Mouse (Mus musculus) colon, adult 2 months (tissue): ENCODE measurements around the gene Tex52. TPM values are rescaled to one million over a fixed set of nuclear protein-coding genes. Genes with fewer than 3 reads are reported as not detected.

Experiments used
- polyA plus RNA-seq: library from polyadenylated mRNA; depleted of rRNA; stranded (reverse); fragments of >200 nt; gene quantifications from 2 replicates; pipeline ENCODE4 v1.2.3, GENCODE M21; 2012; rRNA removed

Tex52 gene
- 0.09 and 0.13 TPM in 2 replicates for polyA plus RNA-seq

GRCm38 (mm10) chr6:128375192-128375591 is at the start of gene Tex52, which contains the start of gene Gm44596:
TSS of gene Tex52 (plus strand) at chr6:128375456.
TSS of gene Gm44596 (plus strand) at chr6:128375503.

GRCm38 (mm10) chr6:128355726-128356416 is 19.4 kb upstream of the Tex52 start, which contains the start of gene Tulp3:
TSS of gene Tulp3 (minus strand) at chr6:128355851.

GRCm38 (mm10) chr6:128362381-128363006 is 12.8 kb upstream of the Tex52 start, which contains the start of the genes Rhno1 and Foxm1:
TSS of gene Rhno1 (minus strand) at chr6:128362911.
TSS of gene Foxm1 (plus strand) at chr6:128362967.

GRCm38 (mm10) chr6:128398996-128399395 is 23.7 kb downstream of the Tex52 start, which contains the start of gene Nrip2:
TSS of gene Nrip2 (plus strand) at chr6:128399296.

GRCm38 (mm10) chr6:128424269-128425019 is 49.2 kb downstream of the Tex52 start, which contains the start of gene Itfg2:
TSS of gene Itfg2 (minus strand) at chr6:128424931.

Other genes starting within 250 kb of the Tex52 start
- 42.7 and 51.9 TPM in 2 replicates for gene Tspan9, start 231.9 kb upstream of the Tex52 start, polyA plus RNA-seq
- 1.8 and 2.0 TPM in 2 replicates for gene Tead4, start 74.6 kb upstream of the Tex52 start, polyA plus RNA-seq
- gene Tulp3, start 19.6 kb upstream of the Tex52 start, polyA plus RNA-seq, result 4.8 and 4.9 TPM in 2 replicates
- 10.7 and 11.2 TPM in 2 replicates for gene Rhno1, start 12.5 kb upstream of the Tex52 start, polyA plus RNA-seq
- 12.5 and 14.1 TPM in 2 replicates for gene Foxm1, start 12.5 kb upstream of the Tex52 start, polyA plus RNA-seq
- not detected in 2 replicates for gene Gm44596, start within 50 bp of the Tex52 start, polyA plus RNA-seq
- gene Nrip2, start 23.8 kb downstream of the Tex52 start, polyA plus RNA-seq, result 0.71 and 1.4 TPM in 2 replicates
- 18.3 and 26.1 TPM in 2 replicates for gene Itfg2, start 49.5 kb downstream of the Tex52 start, polyA plus RNA-seq
- 152 and 153 TPM in 2 replicates for gene Fkbp4, start 63.2 kb downstream of the Tex52 start, polyA plus RNA-seq
- 0.05 and 0.17 TPM in 2 replicates for gene Pzp, start 151.3 kb downstream of the Tex52 start, polyA plus RNA-seq
- gene A2ml1, start 206.2 kb downstream of the Tex52 start, polyA plus RNA-seq, result 0.13 and 0.21 TPM in 2 replicates
- gene Klrb1a, start 248.1 kb downstream of the Tex52 start, polyA plus RNA-seq, result 0.33 TPM in 1 of 2 replicates, not detected in the other